In genomic region chr11:79161077-79161758, GRCm38 (mm10) we compare ENCODE assay signal across 26 mouse cellular contexts.
"Had no signal": no experiment of that assay in that cellular context is flagged by ENCODE, and none has a peak within 500 bp of the region (broad histone marks: within the 10 kb centered on the region; RNA-seq: fewer than 3 reads in every experiment).

No protein-coding gene starts in this region.

- DNase-seq: gastrocnemius, adult 2 months; gastrocnemius, postnatal 10 days; gastrocnemius, postnatal 25 days; heart, adult 11 months; heart, adult 2 months; heart, postnatal 14 days; heart, postnatal 36 days; kidney, adult 11 months; kidney, adult 2 months; kidney, adult 9 months; kidney, postnatal 14 days; kidney, postnatal 36 days; layer of hippocampus, adult 9-11 months; layer of hippocampus, postnatal 36 days; left cerebral cortex, postnatal 4 days had no signal

- H3K9ac ChIP-seq: heart, embryonic 13.5 days; heart, embryonic 15.5 days; hindbrain, embryonic 13.5 days; hindbrain, embryonic 15.5 days; kidney, embryonic 15.5 days; limb, embryonic 13.5 days; limb, embryonic 15.5 days; liver, embryonic 12.5 days had no signal

- ATAC-seq: hindbrain, postnatal 0 days; liver, embryonic 12.5 days had no signal

- H3K4me2 ChIP-seq: heart, embryonic 11.5 days; heart, embryonic 13.5 days; heart, embryonic 15.5 days; hindbrain, embryonic 13.5 days; hindbrain, embryonic 15.5 days; kidney, embryonic 15.5 days; limb, embryonic 13.5 days; limb, embryonic 15.5 days; liver, embryonic 12.5 days had no signal

- H3K27ac ChIP-seq: gastrocnemius, adult 2 months; heart, adult 2 months; heart, embryonic 13.5 days; heart, embryonic 15.5 days; hindbrain, embryonic 13.5 days; hindbrain, embryonic 15.5 days; hindbrain, postnatal 0 days; kidney, embryonic 15.5 days; kidney, postnatal 0 days; limb, embryonic 13.5 days; limb, embryonic 15.5 days; liver, embryonic 12.5 days had no signal

- H3K27me3 ChIP-seq: heart, embryonic 13.5 days; heart, embryonic 15.5 days; hindbrain, embryonic 13.5 days; hindbrain, embryonic 15.5 days; kidney, embryonic 15.5 days; limb, embryonic 13.5 days; limb, embryonic 15.5 days had no signal

- H3K36me3 ChIP-seq: heart, embryonic 13.5 days; heart, embryonic 15.5 days; hindbrain, embryonic 13.5 days; hindbrain, embryonic 15.5 days; kidney, embryonic 15.5 days; limb, embryonic 13.5 days; limb, embryonic 15.5 days; liver, embryonic 12.5 days had no signal

- H3K4me1 ChIP-seq: hindbrain, embryonic 15.5 days; limb, embryonic 15.5 days had no signal

- H3K4me3 ChIP-seq: gastrocnemius, adult 2 months; heart, adult 2 months; heart, embryonic 13.5 days; heart, embryonic 15.5 days; hindbrain, embryonic 13.5 days; hindbrain, embryonic 15.5 days; kidney, embryonic 15.5 days; limb, embryonic 13.5 days; limb, embryonic 15.5 days; liver, embryonic 12.5 days had no signal

- H3K9me3 ChIP-seq: heart, embryonic 13.5 days; heart, embryonic 15.5 days; hindbrain, embryonic 13.5 days; hindbrain, embryonic 15.5 days; kidney, embryonic 15.5 days; limb, embryonic 13.5 days; limb, embryonic 15.5 days; liver, embryonic 12.5 days had no signal
